Mouse (Mus musculus) neutrophil, adult 5-6 weeks (primary cell): Measurements from ENCODE around the gene Iqub. TPM values are rescaled to one million over a fixed set of nuclear protein-coding genes. Genes with fewer than 3 reads are reported as not detected.

Experiments used
- ATAC-seq: fragments of 151-379, 151-347 bp; 2 replicates; pipeline ENCODE4 v1.8.0; 2017; ENCODE audit warnings: mild to moderate bottlenecking, moderate TSS enrichment; ENCODE audit not compliant: insufficient number of reproducible peaks, poor library complexity, low FRiP score, severe bottlenecking; ENCODE audit errors: extremely low read depth
- total RNA-seq: library from RNA; stranded (forward); fragments of 200-1000 nt; gene quantifications from 2 replicates; pipeline ENCODE4 v1.2.3, GENCODE M21; 2017

Gene Iqub
- total RNA-seq, 1 experiment from 2014 or later: not detected

DNA sequence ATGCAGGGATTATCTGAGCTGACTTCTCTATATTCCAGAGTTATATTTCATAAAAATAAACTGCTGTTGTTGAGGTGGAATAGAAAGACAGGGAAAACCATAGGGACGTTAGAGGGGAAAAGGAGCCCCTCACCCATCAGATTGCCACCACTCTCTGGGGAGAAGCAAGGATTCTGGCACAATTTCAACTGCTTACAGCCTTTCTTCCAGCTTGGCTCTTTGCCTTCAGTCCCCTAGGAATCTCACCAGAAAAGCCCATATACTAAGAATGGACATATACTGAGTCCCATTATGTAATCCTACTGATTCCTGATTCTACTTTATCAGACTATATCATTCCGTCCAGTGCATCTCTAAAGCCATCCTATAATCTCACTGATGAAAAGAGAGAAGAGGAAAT is 10.7 kb downstream of the Iqub start:
- no peak for ATAC-seq

GRCm38 (mm10) chr6:24490341-24490740 is 24.5 kb downstream of the Iqub start:
- ATAC-seq: no peak

GRCm38 (mm10) chr6:24486530-24486929 is 28.3 kb downstream of the Iqub start:
- no peak for ATAC-seq

GRCm38 (mm10) chr6:24470571-24471132 is 44.2 kb downstream of the Iqub start:
- ATAC-seq: no peak

GRCm38 (mm10) chr6:24470135-24470534 is 44.7 kb downstream of the Iqub start:
- ATAC-seq: no peak

DNA sequence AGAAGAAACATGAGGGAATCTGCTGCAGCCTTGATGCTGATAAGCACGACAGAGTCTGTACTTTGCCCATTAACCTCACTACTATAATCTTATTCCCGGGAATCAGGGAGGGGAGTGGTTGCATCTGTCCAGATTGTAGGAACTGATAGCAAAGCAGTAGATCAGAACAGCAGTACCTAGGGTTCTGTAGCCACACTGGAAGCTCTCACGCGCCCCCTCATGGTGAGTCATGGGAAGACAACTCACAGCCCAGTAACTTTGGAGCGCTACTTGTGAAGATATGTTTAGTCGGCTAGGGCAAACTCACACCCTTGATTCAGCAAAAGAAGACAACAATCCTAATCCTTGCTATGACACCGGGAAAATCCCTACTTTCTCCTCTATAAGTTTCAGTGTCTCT is 58.8 kb downstream of the Iqub start:
- ATAC-seq: no peak

- ATAC-seq: no peak
These were observed 63.6 kb downstream of the Iqub start for GRCm38 (mm10) chr6:24451026-24451821.

DNA sequence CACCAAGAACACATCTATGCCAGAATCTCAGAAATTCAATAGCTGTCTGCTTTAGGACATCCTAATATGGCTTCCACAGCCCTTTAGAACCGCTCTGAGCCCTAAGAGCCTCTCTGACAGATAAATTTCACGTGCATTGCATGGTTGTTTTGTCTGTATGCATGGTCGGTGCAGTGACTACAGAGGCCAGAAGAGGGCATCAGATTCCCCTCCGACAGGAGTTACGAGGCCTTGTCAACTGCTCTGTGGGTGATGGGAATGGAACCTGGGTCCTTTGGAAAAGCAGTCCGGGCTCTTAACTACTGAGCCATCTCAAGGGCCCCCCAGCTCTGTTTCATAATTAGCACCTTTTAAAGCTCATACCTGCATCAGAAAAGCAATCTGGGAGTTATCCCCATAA is 64.6 kb downstream of the Iqub start:
- ATAC-seq: no peak

DNA sequence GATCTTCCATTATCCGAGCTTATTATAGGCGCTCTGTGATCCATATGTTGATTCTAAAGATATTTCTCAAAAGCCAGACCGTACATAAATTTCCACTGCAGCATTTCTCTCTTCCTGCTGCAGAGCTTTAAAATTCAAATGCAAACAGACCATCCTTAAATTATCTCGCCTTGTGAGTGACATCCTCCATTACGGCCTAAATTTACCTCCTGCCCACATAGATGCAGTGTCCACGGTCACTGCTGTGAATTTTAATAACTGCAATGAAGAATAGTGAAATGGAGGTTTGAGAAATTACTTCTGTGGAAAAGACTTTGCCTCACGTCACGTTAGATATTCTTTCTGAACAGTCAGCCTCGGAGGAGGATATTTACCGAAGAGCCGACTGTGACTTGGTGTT is 98.8 kb downstream of the Iqub start:
- no peak for ATAC-seq

DNA sequence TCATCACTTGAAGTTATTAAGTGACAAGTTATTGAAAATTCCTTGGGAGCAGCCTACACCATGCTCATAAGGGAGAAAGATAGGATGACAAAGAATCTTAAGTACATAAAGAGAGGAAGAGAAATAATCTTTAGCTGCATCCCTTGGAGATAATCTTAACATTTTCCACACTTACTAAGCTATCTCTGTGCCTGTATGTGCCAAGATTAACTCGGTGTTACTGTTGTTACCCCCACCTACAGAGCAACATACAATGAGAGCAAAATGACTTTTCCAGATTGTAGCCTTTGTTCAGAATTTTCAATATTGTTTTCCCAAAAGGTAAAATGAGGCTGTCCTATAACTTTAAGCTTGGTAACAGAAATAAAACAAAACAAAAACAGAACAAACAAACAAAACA is 99.4 kb downstream of the Iqub start:
- no peak for ATAC-seq

GRCm38 (mm10) chr6:24408573-24409427 is 106.1 kb downstream of the Iqub start:
- no peak for ATAC-seq

DNA sequence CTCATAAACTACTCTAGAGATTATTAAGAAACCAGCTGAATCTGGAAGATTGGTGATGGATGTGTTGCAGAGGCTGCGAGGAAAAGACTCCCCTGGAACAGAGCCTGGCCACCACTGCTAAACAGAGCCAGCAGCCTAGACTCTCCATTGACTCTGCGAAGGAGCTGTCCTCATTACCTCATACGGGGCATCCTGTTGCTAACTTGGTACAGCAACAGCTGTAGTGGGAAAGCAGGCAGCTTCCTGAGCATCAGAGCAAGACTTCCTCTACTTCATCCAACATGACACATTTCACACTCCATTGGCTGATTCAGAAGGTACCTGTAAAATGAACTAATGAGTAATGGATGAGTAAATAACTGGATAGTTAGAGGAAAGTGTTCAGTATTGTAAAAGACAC is 107.1 kb downstream of the Iqub start:
- no peak for ATAC-seq

DNA sequence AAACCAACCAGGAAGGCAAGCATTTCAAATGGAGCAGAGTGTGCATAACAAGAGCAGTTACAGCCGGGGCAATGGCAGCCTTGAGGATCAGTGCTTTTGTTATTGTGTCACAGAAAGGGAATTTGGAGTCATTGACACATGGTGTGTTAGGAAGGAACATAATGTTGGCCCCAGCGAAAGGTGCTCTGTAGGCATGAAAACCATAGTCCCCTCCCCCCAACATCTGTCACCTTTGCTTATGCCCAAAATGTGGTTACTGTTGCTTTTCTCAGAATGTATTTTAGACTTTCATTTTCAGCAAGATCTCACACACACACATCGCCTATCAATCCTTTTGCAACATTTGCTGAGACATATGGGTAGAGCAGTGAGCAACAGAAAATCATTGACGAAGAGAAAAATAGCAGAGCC is 117.6 kb downstream of the Iqub start:
- ATAC-seq: no peak

Other genes starting within 250 kb of the Iqub start
- 75.1 and 93.8 TPM in 2 replicates for gene Ndufa5, start 12.9 kb upstream of the Iqub start, total RNA-seq
- not detected in 2 replicates for gene Asb15, start 13.1 kb upstream of the Iqub start, total RNA-seq
- not detected in 2 replicates for gene Lmod2, start 82.7 kb upstream of the Iqub start, total RNA-seq
- gene Wasl, start 149.9 kb upstream of the Iqub start, total RNA-seq: 16.0 and 19.8 TPM in 2 replicates
- 0.12 TPM in 1 of 2 replicates, not detected in the other for gene Hyal6, start 218.2 kb upstream of the Iqub start, total RNA-seq
- gene Hyal4, start 233.3 kb upstream of the Iqub start, total RNA-seq: not detected in 2 replicates